Mouse (Mus musculus) hindbrain, embryonic 13.5 days (tissue): ENCODE results near the gene Mlh1. TPM values are rescaled to one million over a fixed set of nuclear protein-coding genes. Genes with fewer than 3 reads are reported as not detected.

Experiments used
- ATAC-seq: fragments of 200-750 bp; cut with Nextera tagmentation; 2 replicates; pipeline ENCODE4 v1.8.0; 2017; ENCODE audit warnings: moderate TSS enrichment; ENCODE audit not compliant: low FRiP score
- H3K27ac ChIP-seq: fragments of 300-500 bp; sonication (generic); 2 replicates; pipeline ENCODE4 v1.5.1; 2015; ENCODE audit warnings: inconsistent platforms, mild to moderate bottlenecking, moderate library complexity
- H3K27me3 ChIP-seq: fragments of 300-500 bp; sonication (generic); 2 replicates; pipeline ENCODE4 v1.6.1; 2015; ENCODE audit warnings: mild to moderate bottlenecking, inconsistent platforms
- H3K36me3 ChIP-seq: fragments of 300-500 bp; sonication (generic); 2 replicates; pipeline ENCODE4 v1.6.1; 2015; ENCODE audit warnings: mild to moderate bottlenecking, inconsistent platforms
- H3K4me1 ChIP-seq: fragments of 300-500 bp; sonication (generic); replicated peaks from 2 replicates; pipeline ENCODE4 v1.6.1; 2015; ENCODE audit warnings: inconsistent platforms
- H3K4me2 ChIP-seq: fragments of 300-500 bp; sonication (generic); 2 replicates; pipeline ENCODE4 v1.6.1; 2015; ENCODE audit warnings: inconsistent platforms, mild to moderate bottlenecking, moderate library complexity
- H3K4me3 ChIP-seq: fragments of 300-500 bp; sonication (generic); 2 replicates; pipeline ENCODE4 v1.5.1; 2015; ENCODE audit warnings: mild to moderate bottlenecking, inconsistent platforms
- H3K9ac ChIP-seq: fragments of 300-500 bp; sonication (generic); 2 replicates; pipeline ENCODE4 v1.6.1; 2015; ENCODE audit warnings: mild to moderate bottlenecking, inconsistent platforms
- H3K9me3 ChIP-seq: fragments of 300-500 bp; sonication (generic); 2 replicates; pipeline ENCODE4 v1.6.1; 2016; ENCODE audit warnings: inconsistent platforms
- WGBS: fragments of 180-500 bp; shearing (Covaris S2); methylation state at CpG from one replicate; pipeline ENCODE4 v1.1.7; 2015; 5-methylcytosine and 5-hydroxymethylcytosine counted together
- polyA plus RNA-seq: library from polyadenylated mRNA; unstranded; fragments of >200 nt; fragmentation: Nextera tagmentation; extraction: Ambion mirVana; gene quantifications from 2 replicates; pipeline ENCODE4 v1.2.1, GENCODE M21; 2015

The Mlh1 gene
- polyA plus RNA-seq = 29.9 and 31.3 TPM in 2 replicates

GRCm38 (mm10) chr9:111271434-111272160, at the start of gene Mlh1, which contains the start of gene Epm2aip1:
Mlh1 (minus strand) TSS chr9:111271791.
Epm2aip1 (plus strand) TSS chr9:111271929.
- Histone ChIP-seq H3K36me3 (peaks cover 18% of the 10 kb centered on the region), H3K9me3 (no peaks in the 10 kb centered on the region), H3K27ac (peak within 1 kb of the TSS; percentile 97), H3K4me1 (peaks cover 51% of the 10 kb centered on the region), H3K4me2 (peak within 1 kb of the TSS; percentile 98), H3K4me3 (peak within 1 kb of the TSS; percentile 93), H3K9ac (peak within 1 kb of the TSS; percentile 96), H3K27me3 (no peaks in the 10 kb centered on the region)
- WGBS = under 1% methylated on average over 64 of the region's 64 CpGs
- ATAC-seq = peak; percentile 100

- no peak overlapping the region for H3K9ac ChIP-seq
- WGBS = 80% methylated on average over 4 of the region's 4 CpGs
- H3K9me3 ChIP-seq = no peaks in the 10 kb centered on the region
- H3K4me2 ChIP-seq = no peak overlapping the region
- no peaks in the 10 kb centered on the region for H3K36me3 ChIP-seq
- no peaks in the 10 kb centered on the region for H3K27me3 ChIP-seq
- no peak overlapping the region for H3K27ac ChIP-seq
- H3K4me3 ChIP-seq = no peak overlapping the region
- no peak for ATAC-seq
- no peaks in the 10 kb centered on the region for H3K4me1 ChIP-seq
Measured at GRCm38 (mm10) chr9:111320912-111321311, 49.3 kb upstream of the Mlh1 start.

- 35% methylated on average over 5 of the region's 5 CpGs for WGBS
- no peak overlapping the region for H3K27ac ChIP-seq
- no peaks in the 10 kb centered on the region for H3K36me3 ChIP-seq
- 0 out of 2 replicates have a peak, but pooled peaks cover 4% of the 10 kb centered on the region for H3K9me3 ChIP-seq
- H3K9ac ChIP-seq = no peak overlapping the region
- H3K4me3 ChIP-seq = no peak overlapping the region
- H3K27me3 ChIP-seq = peaks cover 55% of the 10 kb centered on the region
- peaks cover 23% of the 10 kb centered on the region for H3K4me1 ChIP-seq
- H3K4me2 ChIP-seq = no peak overlapping the region
- no peak for ATAC-seq
Measured at GRCm38 (mm10) chr9:111314219-111314618, 42.6 kb upstream of the Mlh1 start.

GRCm38 (mm10) chr9:111313793-111314192, 42.2 kb upstream of the Mlh1 start:
- Histone ChIP-seq H3K9ac (no peak overlapping the region), H3K27me3 (peaks cover 59% of the 10 kb centered on the region), H3K4me1 (peaks cover 23% of the 10 kb centered on the region), H3K9me3 (0 out of 2 replicates have a peak, but pooled peaks cover 4% of the 10 kb centered on the region), H3K4me2 (no peak overlapping the region), H3K4me3 (no peak overlapping the region), H3K36me3 (no peaks in the 10 kb centered on the region), H3K27ac (no peak overlapping the region)
- no peak for ATAC-seq
- WGBS = 22% methylated on average over 5 of the region's 5 CpGs

GRCm38 (mm10) chr9:111313299-111313698, 41.7 kb upstream of the Mlh1 start:
- Histone ChIP-seq H3K9me3 (0 out of 2 replicates have a peak, but pooled peaks cover 4% of the 10 kb centered on the region), H3K27ac (no peak overlapping the region), H3K4me2 (peak overlapping the region; percentile 90), H3K4me3 (0 out of 2 replicates have a peak overlapping the region, but pooled peaks have one; percentile 2), H3K27me3 (peaks cover 62% of the 10 kb centered on the region), H3K36me3 (no peaks in the 10 kb centered on the region), H3K4me1 (peaks cover 23% of the 10 kb centered on the region), H3K9ac (no peak overlapping the region)
- no peak for ATAC-seq
- WGBS = 13% methylated on average over 6 of the region's 6 CpGs

GRCm38 (mm10) chr9:111312442-111313141, 41.0 kb upstream of the Mlh1 start:
- Histone ChIP-seq H3K27me3 (peaks cover 62% of the 10 kb centered on the region), H3K4me1 (peaks cover 23% of the 10 kb centered on the region), H3K9me3 (0 out of 2 replicates have a peak, but pooled peaks cover 4% of the 10 kb centered on the region), H3K4me2 (peak overlapping the region; percentile 90), H3K27ac (no peak overlapping the region), H3K9ac (peak overlapping the region; percentile 73), H3K36me3 (no peaks in the 10 kb centered on the region), H3K4me3 (peak overlapping the region; percentile 61)
- under 1% methylated on average over 44 of the region's 59 CpGs for WGBS
- ATAC-seq = peak; percentile 61

- Histone ChIP-seq H3K4me3 (peak overlapping the region; percentile 61), H3K36me3 (no peaks in the 10 kb centered on the region), H3K9me3 (0 out of 2 replicates have a peak, but pooled peaks cover 4% of the 10 kb centered on the region), H3K4me1 (peaks cover 23% of the 10 kb centered on the region), H3K4me2 (peak overlapping the region; percentile 90), H3K27me3 (peaks cover 62% of the 10 kb centered on the region), H3K27ac (no peak overlapping the region), H3K9ac (peak overlapping the region; percentile 73)
- ATAC-seq = peak; percentile 57
- WGBS = 2% methylated on average over 78 of the region's 98 CpGs
Measured at GRCm38 (mm10) chr9:111311843-111312441, 40.4 kb upstream of the Mlh1 start.

- no peak within 1 kb of the TSS for H3K27ac ChIP-seq
- H3K36me3 ChIP-seq = no peaks in the 10 kb centered on the region
- peak within 1 kb of the TSS; percentile 73 for H3K9ac ChIP-seq
- H3K27me3 ChIP-seq = peaks cover 62% of the 10 kb centered on the region
- peak within 1 kb of the TSS; percentile 61 for H3K4me3 ChIP-seq
- H3K4me2 ChIP-seq = peak within 1 kb of the TSS; percentile 90
- H3K9me3 ChIP-seq = 0 out of 2 replicates have a peak, but pooled peaks cover 4% of the 10 kb centered on the region
- peaks cover 23% of the 10 kb centered on the region for H3K4me1 ChIP-seq
- 9% methylated on average over 70 of the region's 72 CpGs for WGBS
- ATAC-seq = peak; percentile 72
Measured at GRCm38 (mm10) chr9:111311031-111311842, 39.6 kb upstream of the Mlh1 start, which contains the start of gene Trank1. Trank1 (plus strand) TSS chr9:111311739.

- Histone ChIP-seq H3K4me1 (peaks cover 6% of the 10 kb centered on the region), H3K36me3 (no peaks in the 10 kb centered on the region), H3K4me3 (no peak overlapping the region), H3K4me2 (no peak overlapping the region), H3K9me3 (no peaks in the 10 kb centered on the region), H3K27ac (no peak overlapping the region), H3K9ac (no peak overlapping the region), H3K27me3 (peaks cover 25% of the 10 kb centered on the region)
- no peak for ATAC-seq
- 87% methylated on average over 7 of the region's 7 CpGs for WGBS
Measured at GRCm38 (mm10) chr9:111306142-111306541, 34.6 kb upstream of the Mlh1 start.

- ATAC-seq = no peak
- Histone ChIP-seq H3K4me3 (no peak overlapping the region), H3K4me2 (no peak overlapping the region), H3K27ac (no peak overlapping the region), H3K4me1 (peaks cover 4% of the 10 kb centered on the region; the same call in 1 of the 2 replicates), H3K36me3 (no peaks in the 10 kb centered on the region), H3K9ac (no peak overlapping the region), H3K9me3 (no peaks in the 10 kb centered on the region), H3K27me3 (peaks cover 6% of the 10 kb centered on the region)
- WGBS = 89% methylated on average over 6 of the region's 6 CpGs
Measured at GRCm38 (mm10) chr9:111304036-111304435, 32.4 kb upstream of the Mlh1 start.

- H3K27ac ChIP-seq = no peak overlapping the region
- no peak for ATAC-seq
Measured at GRCm38 (mm10) chr9:111302196-111302831, 30.7 kb upstream of the Mlh1 start.

More at GRCm38 (mm10) chr9:111302196-111302831, 30.7 kb upstream of the Mlh1 start:
- Histone ChIP-seq H3K4me2 (no peak overlapping the region), H3K9ac (no peak overlapping the region), H3K9me3 (no peaks in the 10 kb centered on the region), H3K4me3 (no peak overlapping the region), H3K36me3 (no peaks in the 10 kb centered on the region), H3K4me1 (peaks cover 4% of the 10 kb centered on the region; the same call in 1 of the 2 replicates), H3K27me3 (no peaks in the 10 kb centered on the region)
- WGBS = 52% methylated on average over 12 of the region's 12 CpGs
